26 mouse cellular contexts compared by ENCODE assay signal in genomic region chr5:35221451-35222305, GRCm38 (mm10). TPM values are rescaled to one million over a fixed set of nuclear protein-coding genes. Genes with fewer than 3 reads are reported as not detected.
DNase-seq lines count a peak whose midpoint lies in the region; ATAC-seq and TF ChIP-seq lines count a peak whose summit lies in the region.
"Had no signal": no experiment of that assay in that cellular context is flagged by ENCODE, and none has a peak within 500 bp of the region (broad histone marks: within the 10 kb centered on the region; RNA-seq: fewer than 3 reads in every experiment).

No protein-coding gene starts in this region.

- no peak for TF ChIP-seq EP300 in lung, postnatal 0 days (IDR thresholded peaks at IDR 0.05)

- 0 out of 2 replicates have a peak, but pooled peaks have one; percentile 23 for ATAC-seq in kidney, embryonic 16.5 days (ENCODE audit: low FRiP score, low TSS enrichment)
- no peak for ATAC-seq in lung, postnatal 0 days
- ATAC-seq: activated CD4-positive, CD25-positive, alpha-beta regulatory T cell, adult 4 months; intestine, embryonic 16.5 days had no signal

- no peak overlapping the region for H3K4me3 ChIP-seq in kidney, embryonic 16.5 days (ENCODE audit: low read length)
- no peak overlapping the region for H3K4me3 ChIP-seq in lung, postnatal 0 days (ENCODE audit: low read depth, low read length)
- H3K4me3 ChIP-seq: embryonic facial prominence, embryonic 12.5 days; gastrocnemius, adult 2 months; heart, embryonic 12.5 days; hindbrain, embryonic 15.5 days; neural tube, embryonic 13.5 days had no signal

- peak; percentile 23 for DNase-seq in embryo, embryonic 11 days
- DNase-seq in embryo, embryonic 9.5 days (ENCODE audit: extremely low spot score) = no peak
- DNase-seq in kidney, postnatal 36 days = no peak
- DNase-seq in adrenal gland, adult 8-10 months = peak; percentile 70
- peak; percentile 20 for DNase-seq in brain, embryonic 14.5 days (ENCODE audit: low read depth)
- DNase-seq in lung, postnatal 0 days (ENCODE audit: low spot score) = no peak
- DNase-seq in urinary bladder, adult 18-20 months (ENCODE audit: low spot score in 2 of 2) = no peak
- DNase-seq: cerebellum, adult 11-12 months; gastrocnemius, adult 2 months; kidney, postnatal 14 days; layer of hippocampus, adult 9-11 months; lung, adult 18-20 months; right cerebral cortex, postnatal 4 days; thymus, adult 2 months had no signal

- no peak overlapping the region for H3K9ac ChIP-seq in kidney, embryonic 16.5 days (replicated peaks; ENCODE audit: low read length)
- H3K9ac ChIP-seq in lung, postnatal 0 days (replicated peaks; ENCODE audit: low read depth) = no peak overlapping the region
- H3K9ac ChIP-seq: embryonic facial prominence, embryonic 12.5 days; heart, embryonic 12.5 days; hindbrain, embryonic 15.5 days; neural tube, embryonic 13.5 days had no signal

- 0 out of 2 replicates have a peak, but pooled peaks cover 5% of the 10 kb centered on the region for H3K9me3 ChIP-seq in kidney, embryonic 16.5 days (ENCODE audit: low read length)
- H3K9me3 ChIP-seq in lung, postnatal 0 days (ENCODE audit: low read length) = no peaks in the 10 kb centered on the region
- H3K9me3 ChIP-seq: embryonic facial prominence, embryonic 12.5 days; G1E; hindbrain, embryonic 15.5 days had no signal

- no peak for TF ChIP-seq POLR2A in brain, embryonic 14.5 days (IDR thresholded peaks at IDR 0.05; ENCODE audit: borderline replicate concordance, extremely low read depth, insufficient read depth, insufficient read length, poor library complexity, severe bottlenecking)

- TF ChIP-seq CTCF in brain, embryonic 14.5 days (IDR thresholded peaks at IDR 0.05; ENCODE audit: borderline replicate concordance, extremely low read depth, insufficient read depth, insufficient read length) = no peak
- TF ChIP-seq CTCF in lung, postnatal 0 days (IDR thresholded peaks at IDR 0.05) = no peak

- 57% methylated on average over 4 of the region's 4 CpGs for WGBS in kidney, embryonic 16.5 days
- WGBS in lung, postnatal 0 days = 64% methylated on average over 4 of the region's 4 CpGs

- no peaks in the 10 kb centered on the region for H3K27me3 ChIP-seq in kidney, embryonic 16.5 days (ENCODE audit: insufficient read depth, low read length)
- no peaks in the 10 kb centered on the region for H3K27me3 ChIP-seq in lung, postnatal 0 days (replicated peaks; ENCODE audit: insufficient read depth, low read length)
- H3K27me3 ChIP-seq: embryonic facial prominence, embryonic 12.5 days; heart, embryonic 12.5 days; hindbrain, embryonic 15.5 days; neural tube, embryonic 13.5 days had no signal

- H3K36me3 ChIP-seq in kidney, embryonic 16.5 days (ENCODE audit: insufficient read depth, low read length) = no peaks in the 10 kb centered on the region
- no peaks in the 10 kb centered on the region for H3K36me3 ChIP-seq in lung, postnatal 0 days (ENCODE audit: insufficient read depth, low read length)
- H3K36me3 ChIP-seq: embryonic facial prominence, embryonic 12.5 days; G1E; heart, embryonic 12.5 days; hindbrain, embryonic 15.5 days; neural tube, embryonic 13.5 days had no signal

- no peak overlapping the region for H3K27ac ChIP-seq in kidney, embryonic 16.5 days (ENCODE audit: low read length)
- H3K27ac ChIP-seq in lung, postnatal 0 days (ENCODE audit: low read length) = no peak overlapping the region
- H3K27ac ChIP-seq: embryonic facial prominence, embryonic 12.5 days; gastrocnemius, adult 2 months; hindbrain, embryonic 15.5 days; neural tube, embryonic 13.5 days had no signal

- H3K4me1 ChIP-seq in kidney, embryonic 16.5 days (ENCODE audit: insufficient read depth, low read length) = no peaks in the 10 kb centered on the region
- H3K4me1 ChIP-seq in lung, postnatal 0 days (ENCODE audit: insufficient read depth, low read depth, low read length) = no peaks in the 10 kb centered on the region
- H3K4me1 ChIP-seq: hindbrain, embryonic 15.5 days; neural tube, embryonic 13.5 days had no signal

- no peak overlapping the region for H3K4me2 ChIP-seq in kidney, embryonic 16.5 days (replicated peaks; ENCODE audit: low read depth, low read length)
- no peak overlapping the region for H3K4me2 ChIP-seq in lung, postnatal 0 days (replicated peaks; ENCODE audit: low read depth, low read length)
- H3K4me2 ChIP-seq: embryonic facial prominence, embryonic 12.5 days; heart, embryonic 12.5 days; hindbrain, embryonic 15.5 days; liver, embryonic 11.5 days; neural tube, embryonic 13.5 days had no signal

RNA-seq across cellular contexts. Expression of gene Adra2c, which starts 56.4 kb away (rescaled TPM):
- polyA plus RNA-seq in kidney, embryonic 16.5 days (2015; fragmentation: Nextera tagmentation; extraction: Ambion mirVana) = 0.15 and 0.16 TPM in 2 replicates
- 1 to 10 TPM; 1.1 to 2.1 (median 1.3) TPM for total RNA-seq in adrenal gland, adult 8-10 months (2022)
- polyA plus RNA-seq in brain, embryonic 14.5 days (2012; rRNA removed) = 2.0 and 3.0 TPM in 2 replicates
- polyA plus RNA-seq in lung, postnatal 0 days (2015; fragmentation: Nextera tagmentation; extraction: Ambion mirVana) = not detected in 2 replicates
- total RNA-seq: megakaryocyte-erythroid progenitor cell, adult 5-6 weeks had no signal
- polyA plus RNA-seq: activated CD4-positive, CD25-positive, alpha-beta regulatory T cell, adult 4 months; G1E; intestine, embryonic 16.5 days; limb, embryonic 11.5 days; liver, embryonic 11.5 days; stomach, embryonic 16.5 days had no signal

Comparison
In these comparisons a context has a peak if more than half of its experiments do, and no peak if none do; other contexts are left out.
1. DNase-seq: peak in embryo, embryonic 11 days (single experiment), adrenal gland, adult 8-10 months (single experiment) and brain, embryonic 14.5 days (single experiment); none in embryo, embryonic 9.5 days (single experiment), kidney, postnatal 36 days (0 of 2), lung, postnatal 0 days (single experiment) and urinary bladder, adult 18-20 months (0 of 2).